Comparison of ENCODE assay signal across 11 mouse cellular contexts in the genomic region with DNA sequence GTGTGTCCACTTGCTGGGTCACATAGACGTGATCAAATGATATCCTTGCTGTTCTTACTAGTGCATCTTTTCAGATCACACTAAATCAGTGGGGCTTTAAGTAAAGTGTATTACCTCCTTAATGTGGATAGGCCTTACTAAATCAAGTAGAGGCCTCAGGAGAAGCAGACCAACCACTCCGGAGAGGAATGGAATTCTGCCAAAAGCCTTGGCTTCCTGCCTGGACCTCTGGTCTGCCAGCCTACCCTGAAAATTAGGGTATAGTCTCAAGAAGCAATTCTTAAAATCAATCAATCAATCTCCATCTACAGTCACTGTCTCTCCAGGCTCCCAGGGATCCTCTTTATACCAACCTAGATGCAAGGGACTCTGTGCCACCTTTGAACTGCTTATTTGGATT. TPM values are rescaled to one million over a fixed set of nuclear protein-coding genes. Genes with fewer than 3 reads are reported as not detected.
DNase-seq lines count a peak whose midpoint lies in the region; ATAC-seq lines count a peak whose summit lies in the region.
"Had no signal": no experiment of that assay in that cellular context is flagged by ENCODE, and none has a peak within 500 bp of the region (broad histone marks: within the 10 kb centered on the region; RNA-seq: fewer than 3 reads in every experiment).

No protein-coding gene starts in this region.

- no peak overlapping the region for H3K4me3 ChIP-seq in heart, embryonic 12.5 days
- H3K4me3 ChIP-seq: embryonic facial prominence, embryonic 10.5 days had no signal

- no peak for ATAC-seq in heart, embryonic 12.5 days (ENCODE audit: insufficient number of reproducible peaks, low FRiP score)

- no peak overlapping the region for H3K4me2 ChIP-seq in heart, embryonic 12.5 days

- H3K9ac ChIP-seq in heart, embryonic 12.5 days, result no peak overlapping the region

- 54% methylated on average over 2 of the region's 2 CpGs for WGBS in heart, embryonic 12.5 days

- H3K36me3 ChIP-seq in heart, embryonic 12.5 days, result no peaks in the 10 kb centered on the region
- H3K36me3 ChIP-seq: embryonic facial prominence, embryonic 10.5 days had no signal

- DNase-seq in heart, adult 11 months, result peak; percentile 89
- peak; percentile 9 for DNase-seq in lung, postnatal 36 days
- no peak for DNase-seq in lung, postnatal 10 days
- peak; percentile 19 for DNase-seq in adrenal gland, adult 8-10 months
- DNase-seq in kidney, postnatal 10 days, result peak; percentile 57
- DNase-seq in urinary bladder, postnatal 10 days (ENCODE audit: low spot score), result no peak
- DNase-seq in thymus, postnatal 25 days, result no peak
- DNase-seq: cerebellum, adult 9-10 months had no signal

- H3K27ac ChIP-seq in heart, embryonic 12.5 days (ENCODE audit: poor library complexity, severe bottlenecking), result no peak overlapping the region
- H3K27ac ChIP-seq: embryonic facial prominence, embryonic 10.5 days; kidney, postnatal 0 days had no signal

- peaks cover 27% of the 10 kb centered on the region for H3K4me1 ChIP-seq in heart, embryonic 12.5 days (replicated peaks)

- H3K27me3 ChIP-seq in heart, embryonic 12.5 days (replicated peaks), result peaks cover 44% of the 10 kb centered on the region

- H3K9me3 ChIP-seq in heart, embryonic 12.5 days (replicated peaks), result no peaks in the 10 kb centered on the region
- H3K9me3 ChIP-seq: embryonic facial prominence, embryonic 10.5 days had no signal

RNA-seq across cellular contexts. Expression of gene Trabd2b, which starts 59.1 kb away (rescaled TPM):
- 1.1 and 1.5 TPM in 2 replicates for polyA plus RNA-seq in heart, embryonic 12.5 days (2016; fragmentation: Nextera tagmentation; extraction: Ambion mirVana)
- 1 to 10 TPM; 1.3 to 3.6 (median 1.8) TPM for total RNA-seq in adrenal gland, adult 8-10 months (2022)

Comparison
In these comparisons a context has a peak if more than half of its experiments do, and no peak if none do; other contexts are left out.
1. DNase-seq: peak in heart, adult 11 months (single experiment), lung, postnatal 36 days (single experiment), adrenal gland, adult 8-10 months (single experiment) and kidney, postnatal 10 days (single experiment); none in lung, postnatal 10 days (single experiment), urinary bladder, postnatal 10 days (single experiment) and thymus, postnatal 25 days (single experiment).